Mouse (Mus musculus): ENCODE measurements around the gene Krtap9-3.

Gene Krtap9-3

GRCm38 (mm10) chr11:99562580-99562979, 35.3 kb downstream of the Krtap9-3 start:
- no peak for DNase-seq

GRCm38 (mm10) chr11:99559366-99559765, 38.5 kb downstream of the Krtap9-3 start, which contains the start of gene Gm11939:
Gene Gm11939, minus strand, starts transcription at chr11:99559466.
- no peak for DNase-seq

- DNase-seq = no peak
Observed at GRCm38 (mm10) chr11:99557976-99558745, 39.7 kb downstream of the Krtap9-3 start.

GRCm38 (mm10) chr11:99556753-99557152, 41.2 kb downstream of the Krtap9-3 start, which contains the start of gene Krtap3-2:
Gene Krtap3-2, minus strand, starts transcription at chr11:99556853.
- DNase-seq = no peak

GRCm38 (mm10) chr11:99556195-99556594, 41.7 kb downstream of the Krtap9-3 start:
- DNase-seq = no peak

- DNase-seq = no peak
Observed at GRCm38 (mm10) chr11:99550765-99551164, 47.1 kb downstream of the Krtap9-3 start, which contains the start of gene Krtap3-3. Gene Krtap3-3, minus strand, starts transcription at chr11:99550865.

GRCm38 (mm10) chr11:99547892-99548291, 50.0 kb downstream of the Krtap9-3 start:
- no peak for DNase-seq
